Mouse (Mus musculus): ENCODE data around the gene Ints6. TPM values are rescaled to one million over a fixed set of nuclear protein-coding genes. Genes with fewer than 3 reads are reported as not detected.

Ints6 gene
- total RNA-seq, 2 experiments from 2014 or later: 11.5 to 45.7 TPM

- ATAC-seq (replicated peaks; ENCODE audit: low FRiP score, poor library complexity, severe bottlenecking): no peak
These were observed 122.6 kb downstream of the Ints6 start for GRCm38 (mm10) chr14:62638345-62638702.

GRCm38 (mm10) chr14:62637436-62638344, 123.3 kb downstream of the Ints6 start:
- ATAC-seq (replicated peaks; ENCODE audit: low FRiP score, poor library complexity, severe bottlenecking): no peak

- ATAC-seq (replicated peaks; ENCODE audit: low FRiP score, poor library complexity, severe bottlenecking): no peak
These were observed 133.0 kb downstream of the Ints6 start for GRCm38 (mm10) chr14:62627951-62628350.

Other genes starting within 250 kb of the Ints6 start
- not detected in 2 replicates for gene Fam124a, start 205.4 kb downstream of the Ints6 start, total RNA-seq (2015; ENCODE audit: low replicate concordance)
- gene Fam124a, start 205.4 kb downstream of the Ints6 start, total RNA-seq (2017; ENCODE audit: low replicate concordance): not detected in 2 replicates
- gene Gm4131, start 194.2 kb downstream of the Ints6 start, total RNA-seq (2015; ENCODE audit: low replicate concordance): not detected in 2 replicates
- gene Gm4131, start 194.2 kb downstream of the Ints6 start, total RNA-seq (2017; ENCODE audit: low replicate concordance): not detected in 2 replicates
- not detected in 2 replicates for gene Serpine3, start 97.5 kb downstream of the Ints6 start, total RNA-seq (2015; ENCODE audit: low replicate concordance)
- not detected in 2 replicates for gene Serpine3, start 97.5 kb downstream of the Ints6 start, total RNA-seq (2017; ENCODE audit: low replicate concordance)
- 4.8 and 7.9 TPM in 2 replicates for gene Wdfy2, start 76.5 kb upstream of the Ints6 start, total RNA-seq (2015; ENCODE audit: low replicate concordance)
- gene Wdfy2, start 76.5 kb upstream of the Ints6 start, total RNA-seq (2017; ENCODE audit: low replicate concordance): 4.7 and 8.0 TPM in 2 replicates
- not detected in 2 replicates for gene Defb48, start 223.3 kb upstream of the Ints6 start, total RNA-seq (2015; ENCODE audit: low replicate concordance)
- gene Defb48, start 223.3 kb upstream of the Ints6 start, total RNA-seq (2017; ENCODE audit: low replicate concordance): not detected in 2 replicates
- not detected in 2 replicates for gene Defb47, start 236.9 kb upstream of the Ints6 start, total RNA-seq (2015; ENCODE audit: low replicate concordance)
- gene Defb47, start 236.9 kb upstream of the Ints6 start, total RNA-seq (2017; ENCODE audit: low replicate concordance): not detected in 2 replicates

All from erythroblast, adult 5-6 weeks (primary cell).